Mouse (Mus musculus): ENCODE data around the gene Sult2b1.
A peak's percentile ranks its signal among the peaks of the same experiment; 100 is the strongest.

GRCm38 (mm10) chr7:45741777-45742176, 42.7 kb downstream of the Sult2b1 start:
- TF ChIP-seq CTCF (IDR thresholded peaks at IDR 0.05) (no peak), EP300 (IDR thresholded peaks at IDR 0.05; ENCODE audit: insufficient read depth, low read depth, low read length) (no peak), POLR2A (IDR thresholded peaks at IDR 0.05; ENCODE audit: insufficient read depth, low read depth, low read length) (0 out of 2 replicates have a peak, but pooled peaks have one; percentile 49)
